10 mouse cellular contexts compared by ENCODE assay signal in genomic region chrX:9221206-9221605, GRCm38 (mm10). TPM values are rescaled to one million over a fixed set of nuclear protein-coding genes. Genes with fewer than 3 reads are reported as not detected.
DNase-seq lines count a peak whose midpoint lies in the region; ATAC-seq and TF ChIP-seq lines count a peak whose summit lies in the region.
"Had no signal": no experiment of that assay in that cellular context is flagged by ENCODE, and none has a peak within 500 bp of the region (broad histone marks: within the 10 kb centered on the region; RNA-seq: fewer than 3 reads in every experiment).

No protein-coding gene starts in this region.

- no peak overlapping the region for H3K4me3 ChIP-seq in ES-Bruce4 (ENCODE audit: low read depth, low read length)
- H3K4me3 ChIP-seq: embryonic facial prominence, embryonic 15.5 days had no signal

- H3K36me3 ChIP-seq in ES-Bruce4 (ENCODE audit: control insufficient read depth, insufficient read depth, low read length, poor library complexity, severe bottlenecking) = no peaks in the 10 kb centered on the region
- H3K36me3 ChIP-seq: embryonic facial prominence, embryonic 15.5 days had no signal

- TF ChIP-seq CTCF in ES-Bruce4 (IDR thresholded peaks at IDR 0.05; ENCODE audit: low read depth, low read length) = peak; percentile 35

- no peaks in the 10 kb centered on the region for H3K9me3 ChIP-seq in ES-Bruce4 (replicated peaks; ENCODE audit: control insufficient read depth, insufficient read depth, low read length, poor library complexity, severe bottlenecking)
- H3K9me3 ChIP-seq: embryonic facial prominence, embryonic 15.5 days had no signal

- no peaks in the 10 kb centered on the region for H3K4me1 ChIP-seq in ES-Bruce4 (ENCODE audit: control insufficient read depth, insufficient read depth, low read length)
- H3K4me1 ChIP-seq: embryonic facial prominence, embryonic 15.5 days had no signal

- ATAC-seq in megakaryocyte-erythroid progenitor cell, adult 5-6 weeks (replicated peaks; ENCODE audit: low FRiP score, low TSS enrichment, poor library complexity, severe bottlenecking) = peak; percentile 73

- no peak overlapping the region for H3K27ac ChIP-seq in ES-Bruce4 (ENCODE audit: insufficient read depth, low read length)
- H3K27ac ChIP-seq: embryonic facial prominence, embryonic 15.5 days had no signal

- H3K9ac ChIP-seq in ES-Bruce4 (ENCODE audit: low read depth, poor library complexity, severe bottlenecking) = no peak overlapping the region
- H3K9ac ChIP-seq: embryonic facial prominence, embryonic 15.5 days had no signal

- no peak for TF ChIP-seq EP300 in ES-Bruce4 (IDR thresholded peaks at IDR 0.05; ENCODE audit: insufficient read depth, low read depth, low read length)

- peak; percentile 45 for DNase-seq in heart, adult 8-10 months (ENCODE audit: low spot score)
- DNase-seq in heart, adult 9 months (ENCODE audit: low spot score in 2 of 2) = no peak
- peak; percentile 37 for DNase-seq in 3134 (ENCODE audit: extremely low read depth, insufficient read length, low spot score)
- DNase-seq in c-Kit-positive CD71-positive TER-119-negative erythroid progenitor cells, embryonic 14.5 days (ENCODE audit: low read depth) = peak; percentile 40
- peak; percentile 64 for DNase-seq in kidney, postnatal 10 days
- DNase-seq in yolk sac, embryonic 10.5 days (ENCODE audit: low spot score) = no peak

- H3K27me3 ChIP-seq in ES-Bruce4 (ENCODE audit: control insufficient read depth, insufficient read depth, low read length, poor library complexity, severe bottlenecking) = no peaks in the 10 kb centered on the region
- H3K27me3 ChIP-seq: embryonic facial prominence, embryonic 15.5 days had no signal

- TF ChIP-seq POLR2A in ES-Bruce4 (IDR thresholded peaks at IDR 0.05; ENCODE audit: insufficient read depth, low read length) = no peak

RNA-seq across cellular contexts. Expression of gene Lancl3, which starts 21.5 kb away (rescaled TPM):
- 1 to 10 TPM; 2.7 to 6.0 (median 5.0) TPM for total RNA-seq in heart, adult 8-10 months (2022)
- polyA plus RNA-seq in ES-Bruce4 (2011; ENCODE audit: insufficient read depth, insufficient read length, low read depth, missing spikeins) = 0.49 and 0.61 TPM in 2 replicates
- total RNA-seq in megakaryocyte-erythroid progenitor cell, adult 5-6 weeks (2014; fragmentation: Nextera tagmentation) = 0.07 TPM in 1 of 2 replicates, not detected in the other
- total RNA-seq in megakaryocyte-erythroid progenitor cell, adult 5-6 weeks (2017) = not detected in 2 replicates

RNA-seq across cellular contexts. Expression of gene Gm14862, which starts 35.5 kb away (rescaled TPM):
- not detected for total RNA-seq in heart, adult 8-10 months (2022)
- polyA plus RNA-seq in ES-Bruce4 (2011; ENCODE audit: insufficient read depth, insufficient read length, low read depth, missing spikeins) = not detected in 2 replicates
- total RNA-seq in megakaryocyte-erythroid progenitor cell, adult 5-6 weeks (2014; fragmentation: Nextera tagmentation) = not detected in 2 replicates
- total RNA-seq in megakaryocyte-erythroid progenitor cell, adult 5-6 weeks (2017) = not detected in 2 replicates
- polyA plus RNA-seq: embryonic facial prominence, embryonic 15.5 days; lung, embryonic 16.5 days had no signal

RNA-seq across cellular contexts. Expression of gene Xk, which starts 51.4 kb away (rescaled TPM):
- total RNA-seq in heart, adult 8-10 months (2022) = 1 to 10 TPM; 5.1 to 9.8 (median 8.1) TPM
- polyA plus RNA-seq in ES-Bruce4 (2011; ENCODE audit: insufficient read depth, insufficient read length, low read depth, missing spikeins) = 7.0 and 7.4 TPM in 2 replicates
- total RNA-seq in megakaryocyte-erythroid progenitor cell, adult 5-6 weeks (2014; fragmentation: Nextera tagmentation) = 45.8 and 46.1 TPM in 2 replicates
- 18.6 and 21.5 TPM in 2 replicates for total RNA-seq in megakaryocyte-erythroid progenitor cell, adult 5-6 weeks (2017)

Comparison
In these comparisons a context has a peak if more than half of its experiments do, and no peak if none do; other contexts are left out.
1. DNase-seq: peak in heart, adult 8-10 months (single experiment), 3134 (single experiment), c-Kit-positive CD71-positive TER-119-negative erythroid progenitor cells, embryonic 14.5 days (single experiment) and kidney, postnatal 10 days (single experiment); none in heart, adult 9 months (0 of 2) and yolk sac, embryonic 10.5 days (single experiment).